Mouse (Mus musculus): ENCODE data around the gene Npcd. TPM values are rescaled to one million over a fixed set of nuclear protein-coding genes. Genes with fewer than 3 reads are reported as not detected.

Npcd gene
- polyA plus RNA-seq, 1 experiment, result 0.47 TPM

DNA sequence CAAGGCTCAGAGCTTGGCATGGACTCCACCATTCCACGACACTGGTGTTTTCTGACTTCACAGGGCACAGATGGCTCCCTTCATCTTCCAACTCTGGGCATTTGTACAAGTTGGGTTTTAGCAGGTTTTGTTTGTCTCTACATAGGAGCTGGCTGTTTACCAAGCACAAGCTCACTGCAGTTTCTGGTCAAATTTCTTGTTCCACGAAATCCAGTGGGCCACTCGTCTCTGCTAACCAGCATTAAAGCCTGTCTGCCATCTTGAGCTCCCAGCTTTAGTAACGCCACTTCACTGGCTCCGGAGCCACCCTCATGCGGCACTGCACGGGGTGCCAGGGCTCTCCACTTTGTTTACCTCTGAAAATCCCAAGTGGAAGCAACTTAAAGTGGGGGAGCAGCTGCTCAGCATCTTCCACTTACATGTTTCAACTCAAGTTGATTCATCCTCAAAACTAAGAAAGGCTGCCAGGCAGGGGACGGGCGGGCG is 67.4 kb downstream of the Npcd start:
- no peak for DNase-seq (ENCODE audit: low spot score)

DNA sequence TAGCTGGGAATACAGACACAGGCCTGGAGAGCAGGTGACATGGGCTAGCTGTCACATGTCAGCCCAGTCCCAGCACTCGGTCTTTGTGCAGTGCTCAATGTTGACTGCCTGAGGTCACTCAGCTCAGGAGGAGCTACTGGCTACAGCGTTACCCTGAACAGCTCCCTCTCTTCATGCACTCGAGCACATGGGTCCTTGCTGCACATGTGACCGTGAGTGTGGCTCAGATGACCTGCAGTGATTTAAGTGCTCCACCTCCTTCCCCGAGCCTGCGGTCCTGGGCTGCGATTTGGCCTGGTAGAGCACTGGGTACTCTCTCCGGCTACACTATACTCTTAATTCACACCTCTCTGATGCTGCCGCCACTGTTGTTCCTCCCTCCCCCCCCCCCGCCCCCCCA is 67.9 kb downstream of the Npcd start:
- no peak for DNase-seq (ENCODE audit: low spot score)

DNA sequence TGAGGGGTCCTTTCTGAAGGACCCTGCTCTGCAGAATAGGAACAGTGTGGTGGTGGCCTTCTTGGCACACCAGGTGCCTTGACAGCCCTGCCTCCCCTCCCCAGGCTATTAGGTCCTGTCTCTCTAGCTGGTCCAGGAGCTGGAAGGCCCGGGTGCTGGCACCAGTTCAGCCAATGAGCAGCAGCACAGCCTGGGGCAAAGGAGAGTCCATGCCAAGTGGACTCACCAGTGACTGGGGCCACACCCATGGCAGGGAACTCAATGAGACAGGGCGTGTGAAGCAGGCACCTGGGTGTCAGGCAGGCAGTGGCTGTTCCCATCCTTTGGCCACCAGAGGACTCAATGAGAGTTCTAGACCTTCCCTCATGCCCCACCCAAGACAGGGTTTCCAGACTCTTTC is 68.7 kb downstream of the Npcd start:
- DNase-seq (ENCODE audit: low spot score), result no peak

- no peak for DNase-seq (ENCODE audit: low spot score)
Observed at GRCm38 (mm10) chr15:79764539-79765267, 69.3 kb downstream of the Npcd start.

- no peak for DNase-seq (ENCODE audit: low spot score)
Observed at GRCm38 (mm10) chr15:79763601-79764246, 70.3 kb downstream of the Npcd start.

GRCm38 (mm10) chr15:79763001-79763400 is 71.0 kb downstream of the Npcd start:
- DNase-seq (ENCODE audit: low spot score), result no peak

DNA sequence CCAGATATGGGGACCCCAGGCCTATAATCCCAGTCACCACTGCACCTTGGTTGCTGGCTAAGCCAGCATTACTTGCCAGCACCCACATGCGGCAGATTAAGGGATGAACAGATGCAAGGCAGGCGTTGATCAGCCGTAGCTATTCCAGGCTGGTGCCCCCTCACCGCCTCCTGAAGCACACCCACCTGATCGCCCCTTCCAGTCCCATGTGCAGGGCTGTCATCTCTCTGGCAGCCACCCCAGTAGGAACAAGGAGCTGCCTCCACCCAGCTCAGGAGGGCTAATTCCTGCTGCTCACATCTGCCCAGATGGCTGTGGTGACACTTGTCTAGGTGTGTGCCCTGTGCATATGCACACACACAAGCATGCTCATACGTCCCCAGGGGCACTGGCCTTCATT is 73.1 kb downstream of the Npcd start:
- DNase-seq (ENCODE audit: low spot score), result no peak

DNA sequence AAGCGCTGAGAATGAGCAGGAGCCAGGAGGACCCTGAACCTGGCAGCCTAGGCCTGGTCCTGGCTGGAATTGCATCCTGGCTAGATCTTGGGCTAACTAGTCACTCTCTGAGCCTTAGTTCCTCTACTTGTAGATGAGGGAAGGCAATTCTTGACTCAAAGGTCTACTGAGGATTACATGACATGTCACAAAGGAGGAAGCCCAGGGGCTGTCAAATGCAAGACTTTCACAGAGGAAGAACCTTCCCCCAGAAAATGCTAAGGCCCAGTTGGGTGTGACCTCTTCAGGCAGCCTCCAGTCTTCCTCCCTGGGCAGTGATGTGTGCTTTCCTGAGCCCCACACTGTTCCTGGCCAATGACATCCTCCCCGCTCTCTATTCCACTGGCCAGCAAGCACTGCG is 76.9 kb downstream of the Npcd start:
- no peak for DNase-seq (ENCODE audit: low spot score)

DNA sequence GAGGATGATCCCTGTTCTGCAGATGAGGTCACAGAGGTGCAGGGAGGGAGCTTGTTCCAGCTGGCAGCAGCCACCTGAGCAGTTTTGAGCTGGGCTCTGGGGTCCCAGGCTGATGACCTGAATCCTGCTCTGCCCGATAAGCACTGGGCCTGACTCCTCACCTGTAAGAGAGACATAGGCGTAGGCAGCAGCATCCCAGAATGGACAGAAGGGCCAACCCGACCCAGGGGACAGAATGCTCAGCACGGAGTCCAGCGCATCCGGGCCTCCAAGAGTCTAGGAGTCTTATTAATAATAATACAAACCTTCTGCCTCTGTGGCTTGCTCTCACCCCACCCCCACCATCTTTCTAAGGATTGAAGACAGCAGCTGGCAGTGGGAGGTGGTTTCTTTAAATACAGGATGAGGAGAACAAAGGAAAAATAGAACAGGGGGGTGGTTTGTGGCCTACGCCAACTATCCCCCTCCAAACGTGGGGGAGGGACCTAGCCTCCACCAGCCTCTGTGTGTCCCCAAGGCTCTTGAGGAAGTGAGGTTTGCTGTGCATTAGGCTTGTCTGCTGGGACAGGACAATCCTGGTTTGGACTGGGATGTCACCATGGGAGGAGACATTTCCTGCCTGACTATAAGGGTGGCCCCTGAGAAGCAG is 77.9 kb downstream of the Npcd start:
- DNase-seq (ENCODE audit: low spot score), result no peak

DNA sequence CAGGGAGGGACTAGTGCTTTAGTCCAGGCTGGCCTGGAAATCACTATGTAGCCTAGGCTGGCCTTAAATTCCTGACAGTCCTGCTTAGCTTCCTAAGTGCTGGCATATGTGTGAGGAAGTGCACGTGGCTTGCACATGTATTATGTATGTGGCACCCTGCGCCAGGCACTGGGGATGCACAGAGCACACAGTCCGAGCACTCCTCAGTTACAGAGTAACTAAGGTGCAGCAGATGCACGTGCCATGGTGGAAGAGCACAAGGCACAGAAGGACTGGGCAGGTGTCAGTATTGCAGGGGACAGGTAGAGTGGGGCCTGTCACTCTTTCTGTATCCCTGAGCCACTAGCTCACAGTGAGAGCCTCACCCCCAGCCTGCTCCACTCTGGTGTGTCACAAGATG is 78.9 kb downstream of the Npcd start:
- DNase-seq (ENCODE audit: low spot score), result no peak

GRCm38 (mm10) chr15:79753873-79754272 is 80.2 kb downstream of the Npcd start:
- no peak for DNase-seq (ENCODE audit: low spot score)

DNA sequence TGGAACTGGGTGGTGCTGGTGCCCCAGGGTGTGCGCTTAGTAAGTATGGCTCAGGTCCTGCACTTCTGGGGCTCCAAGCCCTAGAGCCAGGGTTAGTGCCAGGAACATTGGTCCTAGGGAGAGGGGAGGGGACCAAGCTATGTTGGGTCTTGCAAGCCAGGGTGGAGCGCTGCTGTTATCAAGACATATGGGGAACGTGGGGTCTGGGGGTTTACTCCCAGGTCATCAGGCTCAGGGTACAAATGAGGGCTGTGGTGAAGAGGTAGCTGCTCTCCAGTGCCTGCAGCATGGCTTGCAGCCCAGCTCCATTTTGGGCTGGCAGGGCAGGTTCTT is 80.7 kb downstream of the Npcd start:
- DNase-seq (ENCODE audit: low spot score), result no peak

GRCm38 (mm10) chr15:79752742-79753419 is 81.2 kb downstream of the Npcd start:
- peak; percentile 57 for DNase-seq (ENCODE audit: low spot score)

DNA sequence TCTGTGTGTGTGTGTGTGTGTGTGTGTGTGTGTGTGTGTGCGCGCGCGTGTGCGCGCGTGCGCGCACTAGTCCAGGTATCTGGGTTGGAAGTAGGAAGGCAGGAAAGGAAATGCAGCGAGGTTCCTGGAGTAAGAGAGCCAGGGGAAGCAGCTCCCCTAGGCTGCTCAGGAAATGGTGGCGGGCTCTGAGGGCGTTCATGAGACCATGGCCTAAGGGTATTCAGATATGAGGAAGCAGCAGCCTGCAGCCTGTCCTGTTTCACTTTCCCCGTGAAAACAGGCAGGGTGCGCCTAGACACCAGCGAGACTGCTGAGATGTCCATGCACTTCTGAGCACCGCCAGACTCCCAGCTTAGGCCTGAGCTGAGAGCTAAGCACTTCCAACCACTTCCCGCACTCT is 82.3 kb downstream of the Npcd start:
- no peak for DNase-seq (ENCODE audit: low spot score)

DNA sequence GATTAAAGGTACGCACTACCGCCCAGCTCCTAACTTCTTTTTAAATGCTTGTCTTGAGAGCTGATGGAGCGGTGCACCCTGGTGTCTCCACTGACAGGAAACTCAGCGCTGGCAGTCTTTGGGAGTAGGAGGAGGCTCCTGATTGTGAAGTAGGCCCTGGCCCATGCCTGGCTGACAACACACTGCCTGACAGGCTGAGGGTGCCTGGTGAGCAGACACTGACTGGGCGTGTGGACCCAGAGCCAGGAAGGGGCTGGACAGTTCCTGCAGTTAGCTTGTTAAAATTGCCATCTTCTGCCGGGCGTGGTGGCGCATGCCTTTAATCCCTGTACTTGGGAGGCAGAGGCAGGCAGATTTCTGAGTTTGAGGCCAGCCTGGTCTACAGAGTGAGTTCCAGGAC is 83.8 kb downstream of the Npcd start:
- DNase-seq (ENCODE audit: low spot score), result no peak

- DNase-seq (ENCODE audit: low spot score), result no peak
Observed at GRCm38 (mm10) chr15:79749162-79749561, 84.9 kb downstream of the Npcd start.

GRCm38 (mm10) chr15:79747998-79748397 is 86.0 kb downstream of the Npcd start:
- no peak for DNase-seq (ENCODE audit: low spot score)

- DNase-seq (ENCODE audit: low spot score), result no peak
Observed at GRCm38 (mm10) chr15:79745883-79746282, 88.2 kb downstream of the Npcd start.

GRCm38 (mm10) chr15:79745312-79745711 is 88.7 kb downstream of the Npcd start:
- no peak for DNase-seq (ENCODE audit: low spot score)

DNA sequence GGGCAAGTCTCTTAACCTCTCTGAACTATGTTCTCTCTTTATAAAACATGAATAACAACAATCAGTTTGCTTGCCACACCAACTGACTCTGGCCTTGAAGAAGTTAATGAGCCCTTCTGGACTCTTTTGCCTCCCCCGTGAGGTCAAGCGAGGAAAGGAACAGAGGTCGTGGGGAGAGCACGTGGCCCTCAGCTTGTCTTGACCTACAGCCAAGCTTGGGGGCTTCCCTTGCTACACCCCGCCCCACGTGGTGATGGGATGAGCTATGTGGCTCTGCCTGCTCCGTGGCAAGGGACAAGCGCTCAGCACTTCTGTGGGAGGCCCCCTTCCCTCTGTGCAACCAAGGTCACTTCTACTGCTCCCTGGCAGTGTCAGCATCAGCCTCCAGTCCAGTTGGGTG is 89.3 kb downstream of the Npcd start:
- no peak for DNase-seq (ENCODE audit: low spot score)

- DNase-seq (ENCODE audit: low spot score), result no peak
Observed at GRCm38 (mm10) chr15:79744001-79744400, 90.0 kb downstream of the Npcd start.

DNA sequence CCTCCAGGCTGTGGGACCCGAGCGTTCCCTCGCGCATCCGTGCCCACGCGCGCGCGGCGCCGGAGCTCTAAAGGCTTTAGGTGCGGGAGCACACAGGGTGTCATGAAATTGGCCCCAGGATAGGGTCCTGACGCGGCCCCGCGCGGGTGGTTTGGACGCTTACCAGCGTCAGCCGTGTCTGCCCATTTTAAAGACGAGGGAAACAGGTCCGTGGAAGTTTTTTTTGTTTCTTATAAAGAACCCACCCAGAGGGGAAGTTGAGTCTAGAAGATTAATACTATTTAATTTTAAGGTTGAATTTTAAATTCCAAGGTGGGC is 91.4 kb downstream of the Npcd start:
- no peak for DNase-seq (ENCODE audit: low spot score)
